Mouse (Mus musculus): Measurements from ENCODE around the gene Nab2.

Gene Nab2

GRCm38 (mm10) chr10:127674794-127675522, 6.6 kb upstream of the Nab2 start:
- in situ Hi-C loops (cut with MboI, MseI): loop anchor here (5.0 to 25.0 kb wide), 3 partner anchors 62 to 613 kb away; partner anchors contain the start of genes Baz2a, Cdk4, March9 and Tspan31

GRCm38 (mm10) chr10:127674046-127674655, 5.8 kb upstream of the Nab2 start:
- in situ Hi-C loops (cut with MboI, MseI): loop anchor here (5.0 to 25.0 kb wide), 2 partner anchors 418 to 612 kb away; partner anchors contain the start of genes Baz2a, Cdk4, March9 and Tspan31

- in situ Hi-C loops (cut with MboI, MseI): loop anchor here (5.0 to 25.0 kb wide), 2 partner anchors 421 to 609 kb away; partner anchors contain the start of genes Baz2a, Cdk4, March9 and Tspan31
These were observed 2.9 kb upstream of the Nab2 start for GRCm38 (mm10) chr10:127671276-127671675.

- in situ Hi-C loops (cut with MboI, MseI): loop anchor here (5.0 to 25.0 kb wide), 2 partner anchors 422 to 608 kb away; partner anchors contain the start of genes Baz2a, Cdk4, March9 and Tspan31
These were observed 1.8 kb upstream of the Nab2 start for GRCm38 (mm10) chr10:127670185-127670584.

GRCm38 (mm10) chr10:127669170-127669569, 802 bp upstream of the Nab2 start:
- in situ Hi-C loops (cut with MboI, MseI): loop anchor here (25.0 kb wide), 1 partner anchor 607 kb away; the partner anchor contains the start of genes Cdk4, March9 and Tspan31

- in situ Hi-C loops (cut with MboI, MseI): loop anchor here (25.0 kb wide), 1 partner anchor 605 kb away; the partner anchor contains the start of genes Cdk4, March9 and Tspan31
These were observed 887 bp downstream of the Nab2 start for GRCm38 (mm10) chr10:127667269-127668092.

- in situ Hi-C loops (cut with MboI, MseI): loop anchor here (25.0 kb wide), 1 partner anchor 604 kb away; the partner anchor contains the start of genes Cdk4, March9 and Tspan31
These were observed 1.7 kb downstream of the Nab2 start, which contains the start of gene Nemp1 for GRCm38 (mm10) chr10:127666501-127667268. Gene Nemp1, plus strand, starts transcription at chr10:127666901.

- in situ Hi-C loops (cut with MboI, MseI): loop anchor here (25.0 kb wide), 1 partner anchor 603 kb away; the partner anchor contains the start of genes Cdk4, March9 and Tspan31
These were observed 2.8 kb downstream of the Nab2 start for GRCm38 (mm10) chr10:127665366-127666181.

- in situ Hi-C loops (cut with MboI, MseI): loop anchor here (25.0 kb wide), 1 partner anchor 603 kb away; the partner anchor contains the start of genes Cdk4, March9 and Tspan31
These were observed 3.5 kb downstream of the Nab2 start for GRCm38 (mm10) chr10:127664891-127665290.

GRCm38 (mm10) chr10:127664166-127664565, 4.2 kb downstream of the Nab2 start:
- in situ Hi-C loops (cut with MboI, MseI): loop anchor here (25.0 kb wide), 1 partner anchor 602 kb away; the partner anchor contains the start of genes Cdk4, March9 and Tspan31

- in situ Hi-C loops (cut with MboI, MseI): loop anchor here (25.0 kb wide), 1 partner anchor 601 kb away; the partner anchor contains the start of genes Cdk4, March9 and Tspan31
These were observed 4.8 kb downstream of the Nab2 start for GRCm38 (mm10) chr10:127663590-127663989.

- in situ Hi-C loops (cut with MboI, MseI): loop anchor here (25.0 kb wide), 1 partner anchor 600 kb away; the partner anchor contains the start of genes Cdk4, March9 and Tspan31
These were observed 5.6 kb downstream of the Nab2 start for GRCm38 (mm10) chr10:127662666-127663253.

GRCm38 (mm10) chr10:127661915-127662663, 6.3 kb downstream of the Nab2 start:
- in situ Hi-C loops (cut with MboI, MseI): loop anchor here (25.0 kb wide), 1 partner anchor 600 kb away; the partner anchor contains the start of genes Cdk4, March9 and Tspan31

GRCm38 (mm10) chr10:127661291-127661914, 7.0 kb downstream of the Nab2 start:
- in situ Hi-C loops (cut with MboI, MseI): loop anchor here (25.0 kb wide), 1 partner anchor 599 kb away; the partner anchor contains the start of genes Cdk4, March9 and Tspan31

GRCm38 (mm10) chr10:127659551-127659950, 8.8 kb downstream of the Nab2 start:
- in situ Hi-C loops (cut with MboI, MseI): loop anchor here (25.0 kb wide), 1 partner anchor 597 kb away; the partner anchor contains the start of genes Cdk4, March9 and Tspan31

- in situ Hi-C loops (cut with MboI, MseI): loop anchor here (25.0 kb wide), 1 partner anchor 596 kb away; the partner anchor contains the start of genes Cdk4, March9 and Tspan31
These were observed 10.3 kb downstream of the Nab2 start for GRCm38 (mm10) chr10:127658076-127658475.

GRCm38 (mm10) chr10:127657617-127658016, 10.8 kb downstream of the Nab2 start:
- in situ Hi-C loops (cut with MboI, MseI): loop anchor here (25.0 kb wide), 1 partner anchor 595 kb away; the partner anchor contains the start of genes Cdk4, March9 and Tspan31

All from T-helper 1 cell (primary cell).